Mouse (Mus musculus): ENCODE results near the gene Pnpla7.

Pnpla7 gene

GRCm38 (mm10) chr2:24987762-24988161 lies 11.9 kb downstream of the Pnpla7 start:
- no peak for DNase-seq (ENCODE audit: low read depth, low spot score)

DNA sequence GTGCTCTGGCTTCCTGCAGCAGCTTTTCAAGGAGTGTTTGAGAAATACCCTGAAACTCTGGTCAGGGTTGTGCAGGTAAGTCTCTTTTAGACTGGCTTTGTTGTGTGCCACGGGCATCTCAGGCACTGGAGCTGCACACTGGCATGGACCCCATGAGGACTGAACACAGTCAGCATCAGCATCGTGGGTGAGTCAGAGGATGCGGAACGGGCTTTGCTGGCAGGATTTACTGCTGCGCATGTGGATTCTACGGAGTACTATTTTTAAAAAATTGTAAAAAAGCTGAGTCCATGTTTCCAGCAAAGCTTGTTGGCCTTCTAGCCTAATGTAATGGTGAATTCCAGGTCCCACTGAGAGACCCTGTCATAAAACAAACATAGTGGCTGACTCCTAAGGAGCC lies 19.5 kb downstream of the Pnpla7 start:
- no peak for DNase-seq (ENCODE audit: low read depth, low spot score)

- no peak for DNase-seq (ENCODE audit: low read depth, low spot score)
These were observed 20.6 kb downstream of the Pnpla7 start for GRCm38 (mm10) chr2:24996471-24996870.

- DNase-seq (ENCODE audit: low read depth, low spot score) = peak; percentile 17
These were observed 24.9 kb downstream of the Pnpla7 start for GRCm38 (mm10) chr2:25000544-25001235.

DNA sequence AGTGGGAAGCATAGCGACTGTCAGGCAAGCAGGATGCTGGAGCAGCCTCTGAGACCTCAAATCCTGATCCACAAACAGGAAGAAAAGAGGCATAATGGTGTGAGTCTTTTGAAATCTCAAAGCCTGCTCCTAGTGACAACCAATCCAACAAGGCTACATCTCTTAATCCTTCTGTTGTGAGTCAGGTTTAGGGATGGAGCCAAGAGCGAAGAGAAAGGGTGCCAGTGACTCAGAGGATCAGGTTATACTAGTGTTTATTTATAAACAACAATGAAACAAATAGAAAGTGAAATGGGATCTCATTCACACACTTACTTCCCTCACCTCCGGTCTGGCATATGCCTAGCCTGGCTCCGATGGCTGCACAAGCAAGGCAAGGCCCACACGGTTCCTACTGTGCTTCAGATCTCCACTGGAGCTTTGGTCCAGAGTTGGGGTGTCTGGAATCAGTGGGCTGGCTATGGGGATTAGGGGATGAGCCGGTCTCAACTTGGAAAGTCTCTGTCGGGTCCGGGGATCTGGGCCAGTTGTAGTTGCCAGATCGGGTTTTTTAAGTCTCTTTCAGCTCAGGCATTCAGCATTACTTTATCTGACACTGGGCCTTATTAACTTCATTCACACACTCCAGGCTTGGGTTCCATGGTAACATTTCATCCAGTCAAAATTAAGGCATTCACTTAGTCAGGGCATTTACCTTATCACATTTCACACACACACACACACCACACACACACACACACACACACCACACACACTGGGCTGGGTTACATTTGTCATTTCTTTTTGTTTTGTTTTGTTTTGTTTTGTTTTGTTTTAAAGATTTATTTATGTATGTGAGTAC lies 28.3 kb downstream of the Pnpla7 start:
- no peak for DNase-seq (ENCODE audit: low read depth, low spot score)

DNA sequence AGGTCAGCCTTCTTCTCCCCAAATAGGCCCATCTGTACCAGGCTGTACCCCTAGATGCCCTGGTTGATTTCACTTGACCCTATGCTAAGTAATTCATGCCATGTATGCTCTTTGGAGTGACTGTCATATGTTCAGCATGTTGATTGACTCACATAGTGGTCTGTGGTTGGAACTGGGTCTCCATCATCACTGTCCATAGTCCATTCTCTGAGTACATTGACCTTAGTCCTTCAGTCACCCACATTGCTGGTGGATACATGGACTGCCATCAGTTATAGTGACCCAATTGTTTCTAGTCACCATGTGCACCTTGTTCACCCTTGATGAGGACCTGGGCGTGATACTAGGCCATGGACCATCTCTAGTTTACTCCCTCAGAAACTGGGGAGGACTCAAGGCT lies 30.9 kb downstream of the Pnpla7 start:
- DNase-seq (ENCODE audit: low read depth, low spot score) = no peak

DNA sequence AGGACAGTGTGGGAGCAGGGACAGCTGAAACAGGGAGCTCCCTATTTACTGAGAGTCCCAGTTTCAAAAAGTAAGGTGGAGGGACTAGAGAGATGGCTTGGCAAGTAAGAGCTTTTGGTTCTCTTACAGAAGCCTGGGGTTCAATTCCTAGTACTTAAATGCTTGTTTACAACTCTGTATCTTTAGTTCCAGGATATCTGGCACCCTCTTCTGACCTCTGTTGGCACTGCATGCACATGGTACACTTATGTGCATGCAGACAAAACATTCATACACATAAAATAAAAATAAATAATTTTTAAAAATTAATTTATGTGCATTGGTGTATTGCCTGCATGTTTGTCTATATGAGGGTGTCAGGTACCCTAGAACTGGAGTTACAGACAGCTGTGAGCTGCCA lies 32.4 kb downstream of the Pnpla7 start:
- no peak for DNase-seq (ENCODE audit: low read depth, low spot score)

- DNase-seq (ENCODE audit: low read depth, low spot score) = no peak
These were observed 46.8 kb downstream of the Pnpla7 start for GRCm38 (mm10) chr2:25022678-25023077.

DNA sequence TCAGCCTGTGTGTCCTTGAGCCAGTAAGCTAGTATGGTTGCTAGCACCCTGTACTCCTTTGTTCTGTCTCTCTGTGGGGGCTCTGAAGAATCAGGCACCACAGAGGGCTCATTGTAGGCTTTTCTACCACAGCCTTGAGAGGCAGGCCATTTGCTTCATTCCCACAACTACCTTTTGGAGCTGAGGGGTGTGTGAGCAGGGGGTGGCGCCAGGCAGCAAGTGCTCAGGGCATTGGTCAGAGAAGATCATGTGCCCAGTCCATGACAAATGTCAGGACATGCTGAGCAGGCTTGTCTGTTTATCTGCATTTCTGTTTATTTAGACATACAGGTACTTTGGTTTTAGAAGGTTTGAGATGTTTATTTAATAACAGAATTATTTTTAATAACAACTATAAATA lies 49.3 kb downstream of the Pnpla7 start:
- DNase-seq (ENCODE audit: low read depth, low spot score) = no peak

DNA sequence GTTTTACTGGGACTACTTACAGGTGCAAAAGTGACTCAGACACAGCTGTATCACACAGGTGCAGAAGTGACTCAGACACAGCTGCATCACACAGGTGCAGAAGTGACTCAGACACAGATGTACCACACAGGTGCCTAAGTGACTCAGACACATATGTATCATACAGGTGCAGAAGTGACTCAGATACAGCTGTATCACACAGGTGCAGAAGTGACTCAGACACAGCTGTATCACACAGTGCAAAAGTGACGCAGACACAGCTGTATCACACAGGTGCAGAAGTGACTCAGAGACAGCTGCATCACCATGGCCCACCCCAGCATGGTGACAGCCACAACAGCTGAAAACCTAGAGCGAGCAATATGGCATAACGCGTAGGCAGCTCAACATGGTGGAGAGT lies 59.2 kb downstream of the Pnpla7 start:
- no peak for DNase-seq (ENCODE audit: low read depth, low spot score)

GRCm38 (mm10) chr2:25040089-25040488 lies 64.3 kb downstream of the Pnpla7 start:
- DNase-seq (ENCODE audit: low read depth, low spot score) = no peak

GRCm38 (mm10) chr2:25050921-25051320 lies 75.1 kb downstream of the Pnpla7 start:
- no peak for DNase-seq (ENCODE audit: low read depth, low spot score)

DNA sequence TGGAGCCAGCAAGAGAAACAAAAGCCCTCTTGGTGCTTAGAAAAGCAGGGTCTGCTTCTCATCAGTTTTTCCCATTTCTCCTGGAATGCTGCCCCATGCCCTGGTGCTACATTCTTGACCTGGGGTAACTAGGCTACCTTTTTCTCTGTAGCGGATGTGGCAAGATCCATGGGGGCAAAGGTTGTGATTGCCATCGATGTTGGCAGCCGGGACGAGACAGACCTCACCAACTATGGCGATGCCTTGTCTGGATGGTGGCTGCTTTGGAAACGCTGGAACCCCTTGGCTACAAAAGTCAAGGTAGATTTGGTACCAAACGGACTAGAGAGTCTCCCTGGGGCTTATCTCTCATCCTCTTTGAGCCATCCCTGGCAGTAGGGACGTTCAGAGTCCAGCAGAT lies 75.6 kb downstream of the Pnpla7 start:
- no peak for DNase-seq (ENCODE audit: low read depth, low spot score)

GRCm38 (mm10) chr2:25053101-25053500 lies 77.3 kb downstream of the Pnpla7 start:
- no peak for DNase-seq (ENCODE audit: low read depth, low spot score)

DNA sequence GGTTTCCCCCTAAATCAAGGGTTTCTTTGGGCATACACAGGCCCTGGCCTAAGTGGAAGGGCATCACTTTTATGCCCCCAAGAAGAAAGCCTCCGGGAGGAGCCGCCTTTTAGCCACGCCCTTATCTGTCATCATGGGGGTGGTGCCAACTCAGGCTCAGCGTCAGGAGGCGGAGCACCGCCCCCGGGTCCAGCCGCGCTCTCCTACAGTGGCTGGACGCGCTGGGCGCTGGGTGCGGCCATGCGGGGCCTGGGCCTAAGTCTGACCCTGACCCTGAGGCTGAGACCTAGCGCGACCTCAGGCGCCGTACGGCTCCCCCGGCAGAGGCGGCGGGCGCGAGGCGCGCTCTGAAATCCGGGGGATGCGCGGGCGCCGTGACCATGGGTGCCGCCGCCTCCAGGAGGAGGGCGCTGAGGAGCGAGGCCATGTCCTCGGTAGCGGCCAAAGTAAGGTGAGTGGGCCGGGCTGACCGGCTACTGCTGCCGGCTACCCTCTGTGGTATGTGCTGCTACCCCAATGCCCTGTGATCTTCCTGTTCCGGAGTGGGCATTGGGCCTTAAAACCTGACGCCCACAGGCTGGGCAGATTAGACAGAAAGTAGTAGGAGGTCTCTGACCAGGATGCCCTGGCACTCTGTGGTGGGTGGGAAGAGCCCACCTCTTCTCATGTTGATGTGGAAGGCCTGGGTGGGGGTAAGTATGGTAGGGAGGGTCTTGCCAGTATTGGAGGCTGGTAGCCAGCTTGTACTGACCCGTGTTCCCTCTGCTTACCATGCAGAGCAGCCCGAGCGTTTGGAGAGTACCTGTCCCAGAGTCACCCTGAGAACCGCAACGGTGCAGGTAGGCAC lies 78.6 kb downstream of the Pnpla7 start, which contains the start of gene Nsmf:
Gene Nsmf, plus strand, starts transcription at position 135 of the 847 bp plus-strand sequence.
- DNase-seq (ENCODE audit: low read depth, low spot score) = peak; percentile 71

GRCm38 (mm10) chr2:25055068-25055405 lies 79.2 kb downstream of the Pnpla7 start:
- DNase-seq (ENCODE audit: low read depth, low spot score) = no peak

- no peak for DNase-seq (ENCODE audit: low read depth, low spot score)
These were observed 79.7 kb downstream of the Pnpla7 start for GRCm38 (mm10) chr2:25055409-25056155.

DNA sequence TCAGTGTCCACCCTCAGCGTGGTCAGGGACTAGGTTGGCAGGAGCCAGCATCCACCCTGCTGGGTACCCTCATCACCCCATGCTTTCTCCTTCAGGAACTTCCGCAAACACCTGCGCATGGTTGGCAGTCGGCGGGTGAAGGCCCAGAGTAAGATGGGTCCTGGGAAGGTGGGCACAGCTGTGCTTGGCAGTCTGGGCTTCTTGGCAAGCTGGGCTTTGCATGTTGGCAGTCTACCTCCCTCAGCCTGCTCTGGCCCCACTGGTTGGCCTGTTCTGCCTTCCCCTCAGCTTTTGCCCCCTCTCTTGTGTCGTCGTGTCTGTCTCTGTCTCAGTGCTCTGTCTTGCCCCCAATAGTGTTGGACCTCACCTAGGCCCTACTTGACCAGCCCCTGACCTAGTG lies 83.1 kb downstream of the Pnpla7 start:
- DNase-seq (ENCODE audit: low read depth, low spot score) = no peak

DNA sequence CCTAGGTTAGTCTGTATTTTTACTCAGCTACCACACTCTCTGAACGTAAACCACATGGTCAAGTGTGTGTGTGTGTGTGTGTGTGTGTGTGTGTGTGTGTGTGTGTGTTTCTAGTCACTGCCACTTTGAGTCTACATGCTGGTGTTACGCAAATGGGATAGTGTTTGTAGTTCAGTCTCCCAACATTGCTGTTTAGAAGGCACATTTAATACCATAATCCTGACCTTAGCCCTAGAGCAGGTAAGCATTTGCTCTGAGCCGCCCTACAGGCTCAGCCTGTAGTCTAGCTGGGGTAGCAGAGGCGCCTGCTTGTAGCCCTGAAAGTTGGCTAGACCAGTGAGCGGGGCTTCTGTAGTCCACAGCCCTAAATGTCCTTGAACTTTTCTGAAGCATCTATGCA lies 87.7 kb downstream of the Pnpla7 start:
- no peak for DNase-seq (ENCODE audit: low read depth, low spot score)

GRCm38 (mm10) chr2:25064285-25064684 lies 88.5 kb downstream of the Pnpla7 start:
- no peak for DNase-seq (ENCODE audit: low read depth, low spot score)

GRCm38 (mm10) chr2:25065537-25065936 lies 89.7 kb downstream of the Pnpla7 start:
- no peak for DNase-seq (ENCODE audit: low read depth, low spot score)
